Mouse (Mus musculus) limb, embryonic 10.5 days (tissue): ENCODE measurements around the gene Gstp1. TPM values are rescaled to one million over a fixed set of nuclear protein-coding genes. Genes with fewer than 3 reads are reported as not detected.
A peak's percentile ranks its signal among the peaks of the same experiment; 100 is the strongest.
"Not testable (repeated sequence)": the region's sequence is repeated elsewhere in the genome, so short reads cannot be mapped to it uniquely, and the experiment has no call there.

Experiments used
- DNase-seq: peaks from one replicate; pipeline ENCODE4 v3.0.0-alpha.2; 2017; ENCODE audit warnings: low spot score
- H3K27ac ChIP-seq: fragments of 300-500 bp; sonication (generic); 2 replicates; pipeline ENCODE4 v1.5.1; 2016; ENCODE audit warnings: mild to moderate bottlenecking
- H3K27me3 ChIP-seq: fragments of 300-500 bp; sonication (generic); 2 replicates; pipeline ENCODE4 v1.6.1; 2016; ENCODE audit warnings: low read depth, mild to moderate bottlenecking; ENCODE audit not compliant: poor library complexity, severe bottlenecking
- H3K36me3 ChIP-seq: fragments of 300-500 bp; sonication (generic); 2 replicates; pipeline ENCODE4 v1.6.1; 2016; ENCODE audit warnings: mild to moderate bottlenecking, moderate library complexity
- H3K4me1 ChIP-seq: fragments of 300-500 bp; sonication (generic); 2 replicates; pipeline ENCODE4 v1.6.1; 2016
- H3K4me3 ChIP-seq: fragments of 300-500 bp; sonication (generic); 2 replicates; pipeline ENCODE4 v1.5.1; 2016; ENCODE audit warnings: mild to moderate bottlenecking, moderate library complexity
- H3K9me3 ChIP-seq: fragments of 300-500 bp; sonication (generic); replicated peaks from 2 replicates; pipeline ENCODE4 v1.6.1; 2016; ENCODE audit warnings: mild to moderate bottlenecking
- WGBS: fragments of 180-500 bp; shearing (Covaris S2); methylation state at CpG from one replicate; pipeline ENCODE4 v1.1.7; 2016; 5-methylcytosine and 5-hydroxymethylcytosine counted together
- polyA plus RNA-seq: library from polyadenylated mRNA; unstranded; fragments of >200 nt; fragmentation: Nextera tagmentation; extraction: Ambion mirVana; gene quantifications from 2 replicates; pipeline ENCODE4 v1.2.1, GENCODE M21; 2016

Gstp1 gene
- polyA plus RNA-seq, 1 experiment from 2014 or later = 478 TPM

DNA sequence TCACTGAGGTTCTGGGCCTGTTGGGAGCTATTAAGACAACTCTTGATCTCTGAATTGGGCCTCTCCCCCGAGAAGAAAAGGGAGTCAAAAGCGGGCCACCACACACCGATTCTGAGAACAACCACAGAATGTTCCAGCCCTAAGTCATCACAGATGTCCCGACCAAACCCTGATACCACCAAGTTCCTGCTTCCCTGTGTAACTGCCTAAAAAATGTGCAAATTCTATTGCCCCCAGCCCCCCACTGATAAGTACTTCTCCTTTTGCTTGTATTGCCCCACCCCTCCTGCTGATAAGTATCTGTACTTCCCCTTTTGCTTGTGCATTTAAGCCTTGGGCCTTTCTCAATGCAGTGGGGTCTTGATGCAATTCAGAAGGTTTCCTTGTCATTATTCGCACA, 6.3 kb upstream of the Gstp1 start:
- H3K4me1 ChIP-seq, H3K27ac ChIP-seq, DNase-seq, H3K27me3 ChIP-seq, H3K9me3 ChIP-seq, H3K4me3 ChIP-seq, H3K36me3 ChIP-seq: not testable (repeated sequence)
- WGBS = 90% methylated on average over 5 of the region's 5 CpGs

- no peaks in the 10 kb centered on the region for H3K9me3 ChIP-seq
- no peak overlapping the region for H3K27ac ChIP-seq
- 80% methylated on average over 14 of the region's 14 CpGs for WGBS
- H3K4me3 ChIP-seq = no peak overlapping the region
- peaks cover 19% of the 10 kb centered on the region for H3K4me1 ChIP-seq
- H3K36me3 ChIP-seq = no peaks in the 10 kb centered on the region
- DNase-seq = no peak
- no peaks in the 10 kb centered on the region for H3K27me3 ChIP-seq
These were observed 4.3 kb upstream of the Gstp1 start for GRCm38 (mm10) chr19:4042124-4042523.

GRCm38 (mm10) chr19:4041500-4041899, 3.7 kb upstream of the Gstp1 start:
- not testable (repeated sequence) for H3K27me3 ChIP-seq, H3K4me3 ChIP-seq, H3K9me3 ChIP-seq, DNase-seq, H3K36me3 ChIP-seq, H3K27ac ChIP-seq
- WGBS = 84% methylated on average over 4 of the region's 4 CpGs
- H3K4me1 ChIP-seq = peaks cover 23% of the 10 kb centered on the region

GRCm38 (mm10) chr19:4040941-4041340, 3.2 kb upstream of the Gstp1 start:
- H3K36me3 ChIP-seq, H3K9me3 ChIP-seq, H3K27ac ChIP-seq, DNase-seq, H3K4me3 ChIP-seq, H3K27me3 ChIP-seq: not testable (repeated sequence)
- 88% methylated on average over 5 of the region's 5 CpGs for WGBS
- H3K4me1 ChIP-seq = peaks cover 26% of the 10 kb centered on the region

- Histone ChIP-seq H3K27ac (peak overlapping the region; percentile 94), H3K36me3 (peaks cover 10% of the 10 kb centered on the region), H3K4me1 (peaks cover 25% of the 10 kb centered on the region), H3K4me3 (peak overlapping the region; percentile 80)
- DNase-seq, H3K27me3 ChIP-seq, H3K9me3 ChIP-seq: not testable (repeated sequence)
- 28% methylated on average over 8 of the region's 8 CpGs for WGBS
These were observed 514 bp downstream of the Gstp1 start for GRCm38 (mm10) chr19:4037154-4037787.

GRCm38 (mm10) chr19:4036327-4037045, 1.3 kb downstream of the Gstp1 start:
- DNase-seq = no peak
- Histone ChIP-seq H3K27me3 (no peaks in the 10 kb centered on the region), H3K36me3 (peaks cover 10% of the 10 kb centered on the region), H3K4me1 (peaks cover 21% of the 10 kb centered on the region), H3K9me3 (no peaks in the 10 kb centered on the region), H3K27ac (no peak overlapping the region), H3K4me3 (peak overlapping the region; percentile 17)
- 72% methylated on average over 12 of the region's 12 CpGs for WGBS

DNA sequence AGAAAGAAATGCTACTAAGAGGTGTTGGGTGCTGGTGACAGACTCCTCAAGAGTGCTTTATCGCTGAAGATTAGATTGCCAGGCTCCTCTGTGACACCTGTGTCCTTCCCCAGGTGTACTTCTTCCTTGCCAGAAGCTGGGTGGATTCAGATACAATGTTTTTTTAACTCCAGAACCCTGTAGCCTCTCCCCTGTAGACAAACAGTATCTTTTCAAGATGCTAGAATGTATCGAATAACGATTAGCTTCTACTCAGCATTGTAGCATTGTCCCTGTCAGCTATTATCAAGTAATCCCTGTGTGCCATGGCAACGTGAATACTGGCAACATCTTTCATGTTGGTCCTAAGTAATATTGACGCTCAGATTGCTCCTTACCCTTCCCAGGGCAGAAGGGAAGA, 4.0 kb downstream of the Gstp1 start:
- Histone ChIP-seq H3K27ac (no peak overlapping the region), H3K9me3 (no peaks in the 10 kb centered on the region), H3K4me3 (no peak overlapping the region), H3K36me3 (peaks cover 10% of the 10 kb centered on the region), H3K27me3 (no peaks in the 10 kb centered on the region), H3K4me1 (peaks cover 21% of the 10 kb centered on the region)
- DNase-seq = no peak
- WGBS = 79% methylated on average over 5 of the region's 5 CpGs

- H3K9me3 ChIP-seq = no peaks in the 10 kb centered on the region
- 84% methylated on average over 3 of the region's 3 CpGs for WGBS
- peaks cover 10% of the 10 kb centered on the region for H3K36me3 ChIP-seq
- no peak overlapping the region for H3K27ac ChIP-seq
- H3K4me3 ChIP-seq = no peak overlapping the region
- H3K4me1 ChIP-seq = peaks cover 20% of the 10 kb centered on the region
- DNase-seq = no peak
- H3K27me3 ChIP-seq = no peaks in the 10 kb centered on the region
These were observed 4.5 kb downstream of the Gstp1 start for GRCm38 (mm10) chr19:4033298-4033697.

DNA sequence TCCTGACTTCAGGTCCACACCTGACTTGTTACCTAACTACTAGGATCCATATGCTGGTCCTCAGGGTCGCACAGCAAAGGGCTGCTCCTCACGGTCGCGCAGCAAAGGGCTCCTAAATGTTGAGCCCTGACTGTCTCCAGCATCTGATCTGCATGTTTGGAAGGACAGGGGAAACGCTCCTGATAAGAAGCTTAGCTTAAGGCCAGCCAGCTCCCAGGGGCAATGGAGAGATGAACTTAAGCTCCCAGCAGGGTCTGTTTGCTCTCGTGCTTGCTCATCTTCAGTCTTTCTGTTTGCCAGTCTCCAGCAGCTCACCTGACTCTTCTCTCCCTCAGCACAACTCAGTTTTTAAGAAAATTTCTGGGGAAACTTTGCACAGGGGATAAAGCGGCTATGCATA, 5.1 kb downstream of the Gstp1 start:
- Histone ChIP-seq H3K4me1 (peaks cover 15% of the 10 kb centered on the region), H3K27ac (no peak overlapping the region), H3K9me3 (no peaks in the 10 kb centered on the region), H3K36me3 (peaks cover 10% of the 10 kb centered on the region), H3K4me3 (no peak overlapping the region), H3K27me3 (no peaks in the 10 kb centered on the region)
- DNase-seq = no peak
- WGBS = 59% methylated on average over 7 of the region's 7 CpGs

- H3K4me1 ChIP-seq = no peaks in the 10 kb centered on the region
- H3K27ac ChIP-seq = no peak overlapping the region
- H3K27me3 ChIP-seq = no peaks in the 10 kb centered on the region
- no peak overlapping the region for H3K4me3 ChIP-seq
- H3K36me3 ChIP-seq = no peaks in the 10 kb centered on the region
- no peak for DNase-seq
- 0 out of 2 replicates have a peak, but pooled peaks cover 4% of the 10 kb centered on the region for H3K9me3 ChIP-seq
These were observed 10.2 kb downstream of the Gstp1 start for GRCm38 (mm10) chr19:4027576-4027975.

DNA sequence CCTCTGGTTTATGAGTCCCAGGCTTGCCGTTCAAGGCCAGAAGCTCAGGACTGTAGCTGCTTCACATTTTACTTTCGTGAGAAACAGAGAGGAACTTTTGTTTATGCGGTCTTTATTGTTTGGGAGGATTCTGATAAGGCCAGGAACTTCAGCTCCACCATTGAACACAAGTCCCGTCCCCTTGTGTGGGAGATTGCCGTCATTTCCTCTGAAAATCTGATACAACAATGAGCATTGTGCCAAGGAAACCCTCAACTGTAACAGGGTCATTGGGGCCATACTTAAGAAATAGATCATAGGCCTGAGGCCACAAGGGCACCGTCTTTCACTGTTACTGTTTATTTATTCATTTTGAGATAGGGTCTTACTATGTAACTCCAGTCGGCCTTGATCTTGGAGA, 14.6 kb downstream of the Gstp1 start:
- DNase-seq = no peak
- 0 out of 2 replicates have a peak, but pooled peaks cover 4% of the 10 kb centered on the region for H3K9me3 ChIP-seq
- 81% methylated on average over 7 of the region's 7 CpGs for WGBS
- no peaks in the 10 kb centered on the region for H3K36me3 ChIP-seq
- H3K27ac ChIP-seq = no peak overlapping the region
- H3K27me3 ChIP-seq = no peaks in the 10 kb centered on the region
- H3K4me1 ChIP-seq = peaks cover 10% of the 10 kb centered on the region; the same call in 1 of the 2 replicates
- H3K4me3 ChIP-seq = no peak overlapping the region

DNA sequence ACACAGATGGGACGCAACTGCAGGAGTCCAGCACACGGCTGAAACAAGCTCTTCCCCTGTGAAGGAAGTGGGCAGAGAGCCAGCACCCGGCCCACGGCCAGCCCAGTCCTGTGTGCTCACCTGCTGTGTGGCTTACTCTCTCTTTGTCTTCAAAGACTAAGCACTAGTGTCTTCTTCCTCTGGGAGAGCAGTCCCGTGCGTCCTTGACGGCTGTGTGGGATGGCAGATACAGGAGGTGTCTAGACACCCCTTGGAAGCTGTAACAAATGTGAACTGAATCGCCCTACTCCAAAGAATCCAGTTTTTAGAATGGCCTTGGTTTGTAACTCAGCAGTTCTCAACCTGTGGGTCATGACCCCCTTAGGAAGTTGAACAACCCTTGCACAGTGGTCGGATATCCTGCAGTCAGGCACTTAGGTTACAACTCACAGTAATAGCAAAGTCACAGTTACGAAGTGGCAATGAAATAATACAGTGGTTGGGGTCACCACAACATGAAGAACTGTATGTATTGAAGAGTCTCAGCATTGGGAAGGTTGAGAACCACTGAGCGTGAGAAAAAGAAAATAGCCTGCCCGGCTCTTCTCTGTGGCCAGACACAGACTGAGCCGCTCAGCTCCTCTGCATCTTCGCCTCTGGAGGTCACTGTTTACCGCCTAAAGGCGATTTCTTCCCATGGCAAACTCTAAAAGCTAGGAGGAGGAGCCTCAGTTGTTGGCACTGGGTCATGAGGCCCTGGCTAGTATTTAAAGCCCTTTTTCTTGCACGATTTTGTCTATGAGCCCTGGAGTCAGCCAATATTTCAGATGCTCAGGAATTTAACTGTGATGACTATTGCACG, 18.8 kb downstream of the Gstp1 start:
- H3K9me3 ChIP-seq = no peaks in the 10 kb centered on the region
- peak; percentile 62 for DNase-seq
- no peak overlapping the region for H3K27ac ChIP-seq
- 41% methylated on average over 18 of the region's 18 CpGs for WGBS
- H3K27me3 ChIP-seq = no peaks in the 10 kb centered on the region
- H3K4me3 ChIP-seq = no peak overlapping the region
- H3K4me1 ChIP-seq = peaks cover 10% of the 10 kb centered on the region; the same call in 1 of the 2 replicates
- H3K36me3 ChIP-seq = no peaks in the 10 kb centered on the region
